In the genomic region with DNA sequence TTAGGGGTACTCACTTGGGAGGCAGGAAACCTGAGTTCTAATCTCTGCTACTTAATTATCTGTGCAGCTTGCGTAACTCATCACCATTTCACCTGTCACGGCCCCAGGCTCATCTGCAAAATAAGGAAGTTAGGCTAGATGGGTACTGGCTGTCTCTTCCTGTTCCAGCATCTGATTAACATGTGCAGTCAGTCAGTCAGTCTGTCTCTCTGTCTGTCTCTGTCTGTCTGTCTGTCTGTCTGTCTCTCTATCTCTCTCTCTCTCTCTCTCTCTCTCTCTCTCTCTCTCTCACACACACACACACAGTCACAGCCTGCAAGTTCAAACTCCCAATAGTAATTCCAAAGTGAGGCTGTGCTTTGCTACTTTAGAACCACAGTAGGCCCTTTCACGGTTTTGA, we compare ENCODE assay signal across 8 mouse cellular contexts. TPM values are rescaled to one million over a fixed set of nuclear protein-coding genes. Genes with fewer than 3 reads are reported as not detected.
DNase-seq lines count a peak whose midpoint lies in the region; ATAC-seq lines count a peak whose summit lies in the region.
"Not testable (repeated sequence)": the region's sequence is repeated elsewhere in the genome, so short reads cannot be mapped to it uniquely, and the experiment has no call there.

No protein-coding gene starts in this region.

- not testable (repeated sequence) for H3K9me3 ChIP-seq in embryonic facial prominence, embryonic 15.5 days (replicated peaks); heart, embryonic 11.5 days (replicated peaks; ENCODE audit: control insufficient read depth, low read length); intestine, embryonic 15.5 days; liver, embryonic 12.5 days (replicated peaks); midbrain, embryonic 10.5 days (replicated peaks)

- peaks cover 17% of the 10 kb centered on the region for H3K4me1 ChIP-seq in embryonic facial prominence, embryonic 15.5 days
- not testable (repeated sequence) for H3K4me1 ChIP-seq in heart, embryonic 11.5 days (ENCODE audit: control insufficient read depth, insufficient read depth, low read length); intestine, embryonic 15.5 days (replicated peaks)
- H3K4me1 ChIP-seq in liver, embryonic 12.5 days = peaks cover 18% of the 10 kb centered on the region
- H3K4me1 ChIP-seq in midbrain, embryonic 10.5 days = peaks cover 14% of the 10 kb centered on the region

- H3K36me3 ChIP-seq in embryonic facial prominence, embryonic 15.5 days; heart, embryonic 11.5 days (ENCODE audit: control insufficient read depth, insufficient read depth, low read length); intestine, embryonic 15.5 days: not testable (repeated sequence)
- H3K36me3 ChIP-seq in liver, embryonic 12.5 days = peaks cover 37% of the 10 kb centered on the region
- H3K36me3 ChIP-seq in midbrain, embryonic 10.5 days = peaks cover 41% of the 10 kb centered on the region

- DNase-seq in MEL-GATA-1-ER (ENCODE audit: extremely low read depth, low read depth) = peak; percentile 80
- DNase-seq in midbrain, embryonic 10.5 days (ENCODE audit: low spot score) = not testable (repeated sequence)
- DNase-seq in retina, embryonic 14.5 days (ENCODE audit: low spot score) = peak; percentile 1
- DNase-seq in thymus, postnatal 36 days = peak; percentile 7 to 8

- not testable (repeated sequence) for H3K27me3 ChIP-seq in embryonic facial prominence, embryonic 15.5 days; heart, embryonic 11.5 days (ENCODE audit: control insufficient read depth, insufficient read depth, low read length); intestine, embryonic 15.5 days (replicated peaks); liver, embryonic 12.5 days (replicated peaks); midbrain, embryonic 10.5 days (ENCODE audit: low read depth, poor library complexity, severe bottlenecking)

- H3K4me2 ChIP-seq in embryonic facial prominence, embryonic 15.5 days (replicated peaks) = peak overlapping the region; percentile 49
- H3K4me2 ChIP-seq in heart, embryonic 11.5 days = peak overlapping the region; percentile 74
- H3K4me2 ChIP-seq in intestine, embryonic 15.5 days (replicated peaks) = peak overlapping the region; percentile 55
- H3K4me2 ChIP-seq in liver, embryonic 12.5 days = peak overlapping the region; percentile 76

- not testable (repeated sequence) for ATAC-seq in embryonic facial prominence, embryonic 15.5 days (ENCODE audit: insufficient number of reproducible peaks, low FRiP score, low TSS enrichment, low read depth); heart, embryonic 11.5 days (replicated peaks; ENCODE audit: insufficient number of reproducible peaks, low FRiP score, low TSS enrichment); intestine, embryonic 15.5 days; liver, embryonic 12.5 days

- H3K27ac ChIP-seq in embryonic facial prominence, embryonic 15.5 days (replicated peaks) = peak overlapping the region; percentile 98
- peak overlapping the region; percentile 95; the same call in 1 of the 2 replicates for H3K27ac ChIP-seq in heart, embryonic 11.5 days (ENCODE audit: low read depth, low read length)
- peak overlapping the region; percentile 99; the same call in 1 of the 2 replicates for H3K27ac ChIP-seq in intestine, embryonic 15.5 days
- H3K27ac ChIP-seq in liver, embryonic 12.5 days = peak overlapping the region; percentile 95
- peak overlapping the region; percentile 97 for H3K27ac ChIP-seq in midbrain, embryonic 10.5 days (replicated peaks)

- peak overlapping the region; percentile 82 for H3K4me3 ChIP-seq in embryonic facial prominence, embryonic 15.5 days (replicated peaks)
- peak overlapping the region; percentile 60 for H3K4me3 ChIP-seq in heart, embryonic 11.5 days (ENCODE audit: low read depth, low read length)
- H3K4me3 ChIP-seq in intestine, embryonic 15.5 days (replicated peaks) = peak overlapping the region; percentile 81
- peak overlapping the region; percentile 83 for H3K4me3 ChIP-seq in liver, embryonic 12.5 days
- H3K4me3 ChIP-seq in midbrain, embryonic 10.5 days = peak overlapping the region; percentile 82

- peak overlapping the region; percentile 72; the same call in 1 of the 2 replicates for H3K9ac ChIP-seq in embryonic facial prominence, embryonic 15.5 days
- peak overlapping the region; percentile 80 for H3K9ac ChIP-seq in heart, embryonic 11.5 days (ENCODE audit: low read depth, low read length)
- H3K9ac ChIP-seq in intestine, embryonic 15.5 days = peak overlapping the region; percentile 79
- H3K9ac ChIP-seq in liver, embryonic 12.5 days = peak overlapping the region; percentile 85

- WGBS in embryonic facial prominence, embryonic 15.5 days = 29% methylated on average over 3 of the region's 3 CpGs
- 22% methylated on average over 3 of the region's 3 CpGs for WGBS in heart, embryonic 11.5 days (ENCODE audit: insufficient replicate concordance)
- WGBS in intestine, embryonic 15.5 days = 27% methylated on average over 3 of the region's 3 CpGs
- WGBS in liver, embryonic 12.5 days (ENCODE audit: insufficient replicate concordance) = 16% methylated on average over 3 of the region's 3 CpGs
- 50% methylated on average over 3 of the region's 3 CpGs for WGBS in midbrain, embryonic 10.5 days

RNA-seq across cellular contexts. Expression of a gene that starts 1.0 kb away (rescaled TPM):
- 219 and 245 TPM in 2 replicates for polyA plus RNA-seq in embryonic facial prominence, embryonic 15.5 days (2015; fragmentation: Nextera tagmentation; extraction: Ambion mirVana)
- 186 and 187 TPM in 2 replicates for polyA plus RNA-seq in heart, embryonic 11.5 days (2014; fragmentation: Nextera tagmentation; extraction: Ambion mirVana)
- polyA plus RNA-seq in intestine, embryonic 15.5 days (2015; fragmentation: Nextera tagmentation; extraction: Ambion mirVana) = 170 and 198 TPM in 2 replicates
- polyA plus RNA-seq in liver, embryonic 12.5 days (2016; fragmentation: Nextera tagmentation; extraction: Ambion mirVana) = 127 and 135 TPM in 2 replicates
- 277 and 292 TPM in 2 replicates for polyA plus RNA-seq in midbrain, embryonic 10.5 days (2016; fragmentation: Nextera tagmentation; extraction: Ambion mirVana)
